Mouse (Mus musculus) kidney, postnatal 25 days (tissue): ENCODE measurements at regions not wholly inside any gene's neighbourhood (a gene's known extent, or its start where the extent isn't known, plus 50 kb on each side); places are given as distances from the start of the nearest gene placed in this dataset.
A peak's percentile ranks its signal among the peaks of the same experiment; 100 is the strongest.

Source experiments
- DNase-seq, 2 experiments: peaks; one replicate each; pipeline ENCODE4 v3.0.0; 2021; ENCODE audit warnings: mixed read lengths in 2 of 2

DNA sequence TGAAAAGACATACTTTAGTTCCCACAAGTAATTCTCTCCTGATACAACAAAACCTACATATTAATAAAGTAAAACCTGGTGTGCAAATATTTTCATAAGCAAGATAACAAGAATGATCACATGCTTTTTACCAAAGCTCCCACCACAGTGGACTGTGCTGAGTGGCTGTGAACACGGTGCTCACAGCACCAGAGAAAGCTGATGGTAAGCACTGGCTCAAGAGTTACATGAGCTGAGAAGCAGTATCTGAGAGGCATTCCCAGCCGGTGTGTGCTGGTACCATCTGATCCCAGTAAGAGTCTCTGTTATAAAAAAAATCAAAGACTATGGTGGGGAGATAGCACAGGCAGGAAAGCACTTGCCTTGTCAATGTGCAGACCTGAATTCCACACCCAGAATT lies 443.5 kb upstream of the Nrp1 start:
- no peak for DNase-seq

- no peak for DNase-seq
These were observed 442.8 kb upstream of the Nrp1 start for GRCm38 (mm10) chr8:127915591-127916028.

DNA sequence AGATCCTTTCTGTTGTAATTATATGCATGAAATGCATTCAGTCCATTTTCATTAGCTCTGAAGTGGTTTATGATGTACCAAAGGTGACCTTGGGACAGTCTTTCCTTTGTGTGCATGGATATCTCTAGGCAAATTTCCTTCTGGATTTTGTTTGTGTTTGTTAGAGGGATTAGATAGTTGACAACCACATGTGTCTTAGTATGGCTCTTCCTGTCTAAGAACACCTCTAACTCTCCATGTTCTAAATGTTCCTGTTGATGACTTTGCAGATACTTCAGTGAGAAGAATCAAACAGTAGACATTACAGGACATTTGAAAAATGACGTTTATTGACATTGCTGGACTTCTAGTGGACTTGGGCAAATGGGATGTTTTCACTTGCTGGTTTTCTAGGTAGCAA lies 436.5 kb upstream of the Nrp1 start:
- DNase-seq: no peak

GRCm38 (mm10) chr8:127923321-127923720 lies 435.1 kb upstream of the Nrp1 start:
- no peak for DNase-seq

DNA sequence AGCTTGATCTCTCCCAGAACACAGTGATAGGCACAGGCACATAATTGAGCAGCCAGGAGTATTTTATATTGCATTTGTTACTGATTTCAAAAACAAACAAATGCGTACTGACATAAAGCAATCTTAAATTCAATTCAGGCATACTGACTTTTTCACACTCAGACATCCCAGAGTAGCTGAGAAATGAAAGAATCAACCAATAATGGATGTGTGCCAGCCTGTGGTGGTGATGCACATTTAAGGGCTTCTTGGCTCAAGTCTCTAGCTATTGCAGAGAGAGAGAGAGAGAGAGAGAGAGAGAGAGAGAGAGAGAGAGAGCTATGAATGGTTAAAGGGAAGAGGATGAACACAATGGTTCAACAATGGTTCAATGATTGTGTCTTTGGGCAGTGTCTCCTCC lies 426.1 kb upstream of the Nrp1 start:
- DNase-seq: no peak

- DNase-seq: no peak
These were observed 421.5 kb upstream of the Nrp1 start for GRCm38 (mm10) chr8:127936792-127937435.

DNA sequence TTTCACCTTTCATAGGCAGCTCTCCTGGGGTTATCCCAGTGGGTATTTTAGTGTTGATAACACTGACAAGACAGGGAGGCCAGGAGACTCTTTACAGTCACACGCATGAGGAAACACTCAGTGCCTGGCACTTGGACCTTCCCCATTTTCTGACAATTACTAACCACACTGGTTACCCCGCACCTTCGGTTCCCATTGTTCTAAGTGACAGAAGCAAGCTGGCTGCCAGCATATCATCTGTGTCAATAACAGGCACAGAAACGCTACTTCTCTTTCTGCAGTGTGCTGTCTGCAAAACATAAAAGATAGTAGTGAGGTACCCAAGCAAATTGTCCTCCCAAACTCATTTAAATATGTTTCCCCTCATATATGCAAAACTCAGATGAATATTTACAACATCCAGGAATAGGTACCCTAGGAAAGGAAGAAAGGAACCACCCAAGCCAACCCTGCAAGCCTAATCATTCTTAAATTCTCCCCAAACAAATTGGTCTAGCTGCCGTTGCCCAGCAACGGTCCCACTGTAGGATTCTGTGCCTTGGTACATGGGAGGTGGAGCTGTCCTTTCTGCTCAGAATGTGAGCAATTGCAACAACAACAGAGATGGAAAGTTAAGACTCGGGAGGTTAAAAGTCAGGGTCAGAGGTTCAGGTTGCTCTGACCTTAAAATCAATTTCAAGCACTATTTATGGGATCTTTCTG lies 419.0 kb upstream of the Nrp1 start:
- DNase-seq: no peak

- DNase-seq: no peak
These were observed 418.4 kb upstream of the Nrp1 start for GRCm38 (mm10) chr8:127939986-127940359.

DNA sequence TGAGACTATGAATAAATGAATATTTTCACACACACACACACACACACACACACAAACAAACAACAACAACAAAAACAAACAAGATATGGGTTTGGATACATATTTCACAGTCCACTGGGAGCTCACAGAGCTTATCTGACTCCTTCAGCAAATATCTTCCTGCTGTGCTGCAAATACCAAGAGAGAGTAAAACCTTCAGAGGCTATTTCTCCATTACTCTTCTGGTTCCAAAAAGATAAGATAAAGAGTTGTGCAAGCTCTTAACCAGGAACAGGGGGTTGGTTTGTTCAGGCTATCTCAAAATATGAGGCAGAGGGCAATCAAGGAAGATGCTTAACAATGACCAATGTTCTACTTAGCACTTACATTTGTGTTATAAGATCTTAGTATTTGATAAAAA lies 416.1 kb upstream of the Nrp1 start:
- no peak for DNase-seq

DNA sequence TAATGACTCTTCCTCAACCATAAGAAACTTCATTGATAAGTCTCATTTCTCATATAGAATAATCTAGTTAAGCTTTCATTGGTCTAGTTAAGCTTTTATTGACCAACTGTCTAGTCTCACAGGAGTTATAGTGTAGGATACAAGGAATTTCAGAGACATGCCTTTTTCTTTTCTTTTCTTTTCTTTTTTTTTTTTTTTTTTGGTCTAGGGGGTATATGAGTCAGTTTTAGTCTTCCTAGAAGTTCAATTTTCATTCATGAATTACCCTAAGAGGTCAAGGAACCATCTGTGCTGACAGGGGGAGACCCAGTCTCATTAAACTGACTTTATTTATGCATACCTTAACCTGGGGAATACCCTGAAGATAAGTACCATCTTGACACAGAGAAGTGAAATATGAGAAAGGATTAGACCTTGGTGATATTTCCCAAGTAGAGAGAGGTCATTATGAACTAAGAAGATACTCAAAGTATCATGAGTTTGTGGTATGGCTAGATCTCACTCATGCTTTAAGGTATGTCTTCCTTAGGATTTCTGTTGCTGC lies 413.4 kb upstream of the Nrp1 start:
- DNase-seq: no peak

- DNase-seq: peak in 1 of 2 experiments; percentile 46
These were observed 400.8 kb upstream of the Nrp1 start for GRCm38 (mm10) chr8:127957571-127957970.

DNA sequence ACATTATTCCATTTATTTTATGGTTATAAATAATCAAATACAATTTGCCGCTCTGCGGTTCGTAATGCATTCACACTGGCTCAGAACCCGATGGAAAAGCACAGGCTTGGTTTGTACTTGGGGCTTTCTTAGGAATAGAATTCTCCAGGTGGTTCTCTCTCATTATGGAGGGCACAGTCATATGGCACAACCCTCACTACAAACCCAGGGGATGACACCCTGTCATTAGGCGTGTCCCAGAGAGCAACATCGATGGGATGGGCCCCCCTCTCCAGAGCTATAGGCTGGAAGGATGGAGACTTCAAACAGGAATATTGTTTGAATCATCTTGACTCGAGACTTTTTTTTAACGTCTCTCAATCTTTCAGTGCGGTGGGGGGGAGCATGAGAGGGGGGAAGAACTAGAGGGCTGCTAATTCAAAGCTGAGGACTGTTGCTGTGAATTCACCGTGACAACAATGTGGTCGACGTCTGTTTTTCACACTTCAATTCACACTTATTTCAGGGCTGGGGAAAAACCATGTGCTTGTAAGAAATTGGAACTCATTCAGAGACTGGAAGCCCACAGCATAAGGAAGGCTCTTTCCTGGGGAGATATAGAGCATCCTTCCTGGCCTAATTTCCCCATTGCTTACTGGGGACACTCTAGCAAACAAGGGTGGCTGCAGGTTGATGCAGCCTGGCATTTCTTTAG lies 399.9 kb upstream of the Nrp1 start:
- no peak for DNase-seq

GRCm38 (mm10) chr8:127962862-127963261 lies 395.5 kb upstream of the Nrp1 start:
- no peak for DNase-seq

DNA sequence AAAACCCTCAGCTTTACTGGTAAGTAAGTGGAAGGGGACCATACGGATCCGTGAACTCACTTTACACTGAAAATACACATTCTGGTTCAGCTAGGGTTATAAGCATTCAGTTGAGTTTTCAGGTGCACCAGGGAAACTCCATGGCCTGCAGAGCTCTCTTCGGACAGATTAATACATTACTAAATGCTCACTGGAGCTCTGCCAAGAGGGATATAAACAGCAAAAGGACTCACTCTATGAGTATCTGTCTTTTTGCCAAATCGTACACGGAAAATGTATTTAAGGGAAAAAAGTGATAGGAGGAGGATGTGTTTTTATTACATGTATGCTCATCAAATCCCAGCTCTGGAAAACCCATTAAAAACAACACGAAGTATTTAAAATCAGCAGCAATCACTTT lies 394.8 kb upstream of the Nrp1 start:
- DNase-seq: peak in 1 of 2 experiments; percentile 47

GRCm38 (mm10) chr8:127964801-127965200 lies 393.6 kb upstream of the Nrp1 start:
- peak; percentile 25 to 50 for DNase-seq

GRCm38 (mm10) chr8:127965341-127965740 lies 393.1 kb upstream of the Nrp1 start:
- no peak for DNase-seq

GRCm38 (mm10) chr8:127968026-127968425 lies 390.4 kb upstream of the Nrp1 start:
- DNase-seq: no peak

DNA sequence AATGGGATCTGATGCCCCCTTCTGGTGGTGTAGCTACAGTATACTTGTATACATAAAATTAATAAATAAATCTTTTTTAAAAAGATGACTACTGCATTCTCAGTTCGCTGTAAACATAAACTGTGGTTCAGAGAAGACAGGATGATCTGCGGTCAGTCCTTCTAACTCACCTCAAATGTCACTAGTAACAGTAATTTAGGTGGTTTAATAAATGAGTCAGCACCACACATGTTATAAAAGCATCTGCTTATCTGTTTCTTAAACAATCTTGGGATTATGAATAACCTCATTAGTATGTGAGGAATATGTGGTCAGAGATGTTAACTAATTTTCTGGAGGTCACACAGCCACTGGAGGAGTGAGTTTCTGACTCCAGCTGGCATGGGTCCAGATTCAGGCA lies 385.2 kb upstream of the Nrp1 start:
- no peak for DNase-seq

DNA sequence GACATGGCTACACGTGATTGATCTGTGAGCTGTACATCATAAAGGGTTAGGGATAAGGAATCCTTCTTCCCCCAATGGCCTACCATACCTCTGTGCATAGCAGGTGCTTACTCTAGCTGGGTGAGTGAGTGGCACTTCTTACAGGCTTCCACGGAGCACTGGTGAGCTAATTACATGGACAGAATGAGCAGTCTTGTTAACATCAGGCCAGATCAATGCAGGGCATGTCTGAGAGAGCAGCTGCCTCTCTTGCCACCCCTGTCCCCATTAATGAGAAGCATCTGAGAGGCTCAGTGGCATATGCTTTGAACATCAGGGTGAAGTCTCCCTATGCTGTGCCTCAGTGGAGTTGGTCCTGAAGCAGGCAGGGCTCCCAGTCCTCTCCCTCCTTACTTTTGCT lies 380.7 kb upstream of the Nrp1 start:
- no peak for DNase-seq

DNA sequence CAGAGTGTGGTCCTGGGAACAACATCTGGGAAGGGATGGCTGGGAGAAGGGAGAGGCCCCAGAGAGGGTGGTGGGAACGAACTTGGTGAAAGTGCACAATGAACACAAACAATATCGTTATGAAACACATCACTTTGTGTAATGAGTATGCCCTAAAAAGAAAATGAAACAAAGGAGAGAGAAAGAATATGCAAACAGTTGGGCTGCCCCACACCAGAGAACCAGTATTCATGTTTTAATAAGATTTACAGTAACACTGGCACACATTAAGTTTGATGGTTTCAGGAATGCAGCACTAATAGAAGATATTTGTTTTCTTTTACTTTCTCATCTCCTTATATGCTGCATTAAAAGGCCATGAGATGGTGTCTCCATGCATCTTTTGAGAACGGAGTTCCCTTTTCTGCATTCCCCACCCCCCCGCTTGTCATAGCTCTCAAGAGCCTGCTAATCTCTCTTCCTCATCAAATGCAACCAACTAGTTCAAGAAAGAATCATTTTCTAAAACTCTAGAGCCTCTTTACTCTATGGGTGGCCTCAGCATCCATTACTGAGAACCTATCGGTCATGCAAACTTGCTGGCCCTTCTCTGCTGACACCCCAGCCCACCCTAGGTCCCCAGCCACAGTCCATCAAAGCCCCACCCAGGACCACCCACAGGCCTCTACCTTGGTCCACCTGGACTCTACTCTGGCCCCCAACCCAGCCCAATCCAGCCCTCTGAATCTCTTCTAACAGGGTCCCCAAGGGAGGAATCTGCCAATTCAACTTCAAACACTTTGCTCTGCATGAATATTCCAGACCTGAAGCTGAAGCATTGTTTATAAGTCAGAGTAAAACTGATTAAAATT lies 379.0 kb upstream of the Nrp1 start:
- DNase-seq: no peak

GRCm38 (mm10) chr8:127982165-127982564 lies 376.2 kb upstream of the Nrp1 start:
- no peak for DNase-seq

DNA sequence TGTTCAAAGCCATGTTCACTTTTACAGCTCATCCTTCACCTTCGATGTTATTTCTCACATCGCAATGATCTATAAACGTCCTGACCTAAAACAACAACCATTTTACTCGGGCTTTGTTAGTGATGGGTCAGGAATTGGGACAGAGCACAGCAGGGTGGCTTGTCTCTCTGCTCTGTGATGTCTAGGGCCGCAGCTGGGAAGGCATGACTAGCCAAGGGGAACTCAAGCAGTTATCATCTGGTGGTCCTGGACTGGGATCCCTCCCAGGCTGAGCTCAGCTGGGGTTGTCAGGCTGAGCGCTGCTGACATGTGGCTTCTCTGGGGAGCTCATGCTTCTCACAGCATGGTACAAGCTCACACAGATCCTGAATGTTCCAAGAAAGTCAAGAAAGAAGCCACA lies 372.8 kb upstream of the Nrp1 start:
- no peak for DNase-seq

GRCm38 (mm10) chr8:127988887-127989286 lies 369.5 kb upstream of the Nrp1 start:
- DNase-seq: no peak
